Mouse (Mus musculus): ENCODE measurements around the gene Usp8. TPM values are rescaled to one million over a fixed set of nuclear protein-coding genes. Genes with fewer than 3 reads are reported as not detected.

Gene Usp8
- polyA plus RNA-seq (2015; fragmentation: Nextera tagmentation; extraction: Ambion mirVana) = 28.9 and 29.6 TPM in 2 replicates

GRCm38 (mm10) chr2:126706759-126707437 is at the start of gene Usp8:
Gene Usp8, plus strand, starts transcription at chr2:126707328.
- WGBS = 3% methylated on average over 47 of the region's 47 CpGs
- Histone ChIP-seq H3K4me3 (peak within 1 kb of the TSS; percentile 87), H3K9ac (peak within 1 kb of the TSS; percentile 83), H3K4me1 (replicated peaks) (peaks cover 21% of the 10 kb centered on the region), H3K9me3 (no peaks in the 10 kb centered on the region), H3K36me3 (no peaks in the 10 kb centered on the region), H3K4me2 (peak within 1 kb of the TSS; percentile 77), H3K27ac (replicated peaks) (peak within 1 kb of the TSS; percentile 88), H3K27me3 (peaks cover 18% of the 10 kb centered on the region; the same call in 1 of the 2 replicates)
- peak; percentile 100 for ATAC-seq (ENCODE audit: low FRiP score, low read depth)

DNA sequence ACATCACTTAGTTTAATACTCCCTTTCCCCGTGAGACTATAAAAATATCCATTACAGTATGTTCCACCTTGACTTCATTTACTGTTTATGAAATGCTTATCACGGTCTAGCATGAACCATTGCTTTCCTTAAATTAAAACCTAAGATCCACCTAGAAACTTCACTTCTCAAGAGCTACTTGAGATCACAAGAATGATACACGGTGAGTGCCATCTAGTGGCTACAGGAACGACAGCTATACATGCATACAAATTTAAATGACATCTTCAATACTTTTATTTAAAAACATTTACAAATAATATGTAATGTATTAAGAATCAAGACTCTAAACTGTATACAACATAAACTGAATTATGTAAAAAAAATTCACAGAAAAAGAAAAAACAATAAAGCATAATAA is 43.6 kb upstream of the Usp8 start:
- WGBS = 60% methylated on average over 4 of the region's 4 CpGs
- Histone ChIP-seq H3K4me2 (no peak overlapping the region), H3K9me3 (no peaks in the 10 kb centered on the region), H3K27ac (replicated peaks) (no peak overlapping the region), H3K36me3 (no peaks in the 10 kb centered on the region), H3K4me3 (no peak overlapping the region), H3K4me1 (replicated peaks) (no peaks in the 10 kb centered on the region), H3K27me3 (no peaks in the 10 kb centered on the region), H3K9ac (no peak overlapping the region)
- no peak for ATAC-seq (ENCODE audit: low FRiP score, low read depth)

DNA sequence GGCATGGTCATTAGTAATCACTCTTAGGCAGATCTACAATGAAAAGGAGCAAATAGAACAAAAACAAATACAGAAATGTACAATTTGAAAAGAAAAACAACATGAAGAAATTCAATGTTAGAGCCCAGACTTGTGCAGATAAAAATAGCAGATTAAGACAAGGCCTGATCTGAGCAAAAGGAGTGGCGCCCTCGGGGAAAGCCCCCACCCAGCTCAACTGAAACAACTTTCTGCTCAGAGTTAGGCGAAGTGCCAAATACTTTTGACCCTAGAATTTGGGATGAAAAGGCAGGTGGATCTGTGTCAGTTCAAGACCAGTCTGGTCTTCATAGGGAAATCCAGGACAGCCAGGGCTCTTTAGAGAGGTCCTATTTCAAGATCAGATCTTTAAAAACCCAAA is 41.1 kb upstream of the Usp8 start:
- Histone ChIP-seq H3K36me3 (no peaks in the 10 kb centered on the region), H3K4me3 (no peak overlapping the region), H3K4me2 (no peak overlapping the region), H3K27me3 (no peaks in the 10 kb centered on the region), H3K9ac (no peak overlapping the region), H3K27ac (replicated peaks) (no peak overlapping the region), H3K9me3 (no peaks in the 10 kb centered on the region), H3K4me1 (replicated peaks) (no peaks in the 10 kb centered on the region)
- 97% methylated on average over 3 of the region's 3 CpGs for WGBS
- no peak for ATAC-seq (ENCODE audit: low FRiP score, low read depth)

GRCm38 (mm10) chr2:126668621-126669252 is 38.4 kb upstream of the Usp8 start:
- Histone ChIP-seq H3K9me3 (no peaks in the 10 kb centered on the region), H3K4me2 (no peak overlapping the region), H3K4me3 (no peak overlapping the region), H3K27me3 (no peaks in the 10 kb centered on the region), H3K36me3 (no peaks in the 10 kb centered on the region), H3K4me1 (replicated peaks) (peaks cover 21% of the 10 kb centered on the region), H3K27ac (replicated peaks) (no peak overlapping the region), H3K9ac (no peak overlapping the region)
- no peak for ATAC-seq (ENCODE audit: low FRiP score, low read depth)
- 92% methylated on average over 5 of the region's 5 CpGs for WGBS

GRCm38 (mm10) chr2:126673317-126674242 is 33.5 kb upstream of the Usp8 start:
- Histone ChIP-seq H3K4me2 (peak overlapping the region; percentile 83), H3K36me3 (no peaks in the 10 kb centered on the region), H3K4me1 (replicated peaks) (peaks cover 42% of the 10 kb centered on the region), H3K27me3 (no peaks in the 10 kb centered on the region), H3K27ac (replicated peaks) (peak overlapping the region; percentile 100; the same call in 1 of the 2 replicates), H3K9ac (peak overlapping the region; percentile 99), H3K9me3 (no peaks in the 10 kb centered on the region), H3K4me3 (peak overlapping the region; percentile 97)
- WGBS = 63% methylated on average over 13 of the region's 13 CpGs
- no peak for ATAC-seq (ENCODE audit: low FRiP score, low read depth)

- under 1% methylated on average over 75 of the region's 77 CpGs for WGBS
- Histone ChIP-seq H3K4me2 (peak overlapping the region; percentile 83), H3K9ac (peak overlapping the region; percentile 99), H3K4me3 (peak overlapping the region; percentile 97), H3K4me1 (replicated peaks) (peaks cover 42% of the 10 kb centered on the region), H3K36me3 (no peaks in the 10 kb centered on the region), H3K27me3 (no peaks in the 10 kb centered on the region), H3K27ac (replicated peaks) (peak overlapping the region; percentile 100), H3K9me3 (no peaks in the 10 kb centered on the region)
- ATAC-seq (ENCODE audit: low FRiP score, low read depth) = peak; percentile 74
These were observed 32.5 kb upstream of the Usp8 start for GRCm38 (mm10) chr2:126674441-126675168.

DNA sequence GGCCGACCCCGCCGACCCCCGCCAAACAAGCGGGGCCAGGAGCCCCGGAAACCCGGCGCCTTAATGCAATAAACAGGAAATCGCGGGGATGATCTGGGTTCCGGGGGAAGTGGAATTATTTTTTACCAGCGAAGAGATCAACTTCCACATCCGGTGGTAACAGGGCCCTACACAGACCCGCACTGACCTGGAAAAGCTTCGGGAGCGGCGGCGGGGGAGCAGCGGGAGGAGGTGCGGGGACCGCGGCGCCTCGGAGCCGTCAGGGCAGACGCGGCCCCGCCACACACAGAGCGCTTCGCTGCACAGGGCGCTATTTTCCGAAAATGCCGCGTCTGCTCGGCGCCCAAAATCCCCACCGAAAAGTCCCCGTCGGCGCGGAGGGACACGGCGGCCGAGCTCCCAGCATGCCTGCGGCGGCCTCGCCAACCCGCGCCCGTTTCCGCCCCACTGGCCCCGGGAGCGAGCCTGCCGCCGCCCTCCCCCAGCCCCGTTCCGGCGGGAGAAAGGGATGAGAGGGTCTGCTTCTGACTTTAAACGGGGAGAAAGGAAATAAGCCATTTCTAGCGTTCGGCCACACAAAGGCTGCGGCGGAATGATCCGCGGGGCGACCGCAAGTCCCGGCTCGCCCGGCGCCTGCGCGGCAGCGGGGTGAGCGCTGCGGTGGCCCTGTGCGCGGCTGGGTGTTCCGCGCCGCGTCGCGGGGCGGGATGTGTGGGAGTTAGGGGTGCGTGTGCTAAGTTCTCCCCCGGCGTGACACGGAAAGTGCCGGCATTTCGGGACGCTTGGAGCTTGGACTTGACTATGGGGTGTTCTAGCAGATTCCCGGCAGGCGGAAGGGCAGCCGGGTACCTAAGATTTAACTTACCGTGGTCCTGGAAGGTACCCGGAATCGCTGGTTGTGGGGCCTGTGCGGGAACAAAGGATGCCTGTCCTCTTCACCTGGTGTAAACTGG is 31.7 kb upstream of the Usp8 start:
- H3K9ac ChIP-seq = peak overlapping the region; percentile 99
- no peaks in the 10 kb centered on the region for H3K27me3 ChIP-seq
- H3K4me1 ChIP-seq (replicated peaks) = peaks cover 42% of the 10 kb centered on the region
- H3K36me3 ChIP-seq = peaks cover 3% of the 10 kb centered on the region; the same call in 1 of the 2 replicates
- H3K4me3 ChIP-seq = peak overlapping the region; percentile 97
- H3K9me3 ChIP-seq = no peaks in the 10 kb centered on the region
- peak overlapping the region; percentile 83 for H3K4me2 ChIP-seq
- WGBS = under 1% methylated on average over 82 of the region's 99 CpGs
- H3K27ac ChIP-seq (replicated peaks) = peak overlapping the region; percentile 100
- ATAC-seq (ENCODE audit: low FRiP score, low read depth) = peak; percentile 95

DNA sequence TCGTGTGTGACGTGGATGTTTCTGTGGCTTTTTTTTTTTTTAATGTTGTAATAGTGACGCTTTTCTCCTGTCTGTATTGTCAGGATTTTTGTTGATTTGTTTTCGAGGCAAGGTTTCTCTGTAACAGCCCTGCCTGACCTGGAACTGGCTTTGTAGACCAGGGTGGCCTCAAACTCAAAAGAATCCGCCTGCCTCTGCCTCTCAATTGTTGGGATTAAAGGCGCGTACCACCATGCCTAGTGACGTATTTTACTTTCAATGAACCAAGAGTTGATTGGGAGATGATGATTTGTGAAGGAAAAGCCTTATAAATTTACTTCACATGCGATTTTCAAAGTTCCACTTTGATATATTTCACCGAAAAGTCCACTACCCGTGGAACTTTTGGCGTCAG is 31.0 kb upstream of the Usp8 start, which contains the start of gene Gabpb1:
TSS of gene Gabpb1 (minus strand) at position 216 of the 394 bp plus-strand sequence.
- no peaks in the 10 kb centered on the region for H3K9me3 ChIP-seq
- H3K9ac ChIP-seq = peak within 1 kb of the TSS; percentile 99
- H3K4me1 ChIP-seq (replicated peaks) = peaks cover 42% of the 10 kb centered on the region
- peak within 1 kb of the TSS; percentile 100 for H3K27ac ChIP-seq (replicated peaks)
- H3K4me3 ChIP-seq = peak within 1 kb of the TSS; percentile 97
- H3K36me3 ChIP-seq = peaks cover 5% of the 10 kb centered on the region; the same call in 1 of the 2 replicates
- WGBS = 25% methylated on average over 12 of the region's 12 CpGs
- peak within 1 kb of the TSS; percentile 83 for H3K4me2 ChIP-seq
- ATAC-seq (ENCODE audit: low FRiP score, low read depth) = no peak
- no peaks in the 10 kb centered on the region for H3K27me3 ChIP-seq

DNA sequence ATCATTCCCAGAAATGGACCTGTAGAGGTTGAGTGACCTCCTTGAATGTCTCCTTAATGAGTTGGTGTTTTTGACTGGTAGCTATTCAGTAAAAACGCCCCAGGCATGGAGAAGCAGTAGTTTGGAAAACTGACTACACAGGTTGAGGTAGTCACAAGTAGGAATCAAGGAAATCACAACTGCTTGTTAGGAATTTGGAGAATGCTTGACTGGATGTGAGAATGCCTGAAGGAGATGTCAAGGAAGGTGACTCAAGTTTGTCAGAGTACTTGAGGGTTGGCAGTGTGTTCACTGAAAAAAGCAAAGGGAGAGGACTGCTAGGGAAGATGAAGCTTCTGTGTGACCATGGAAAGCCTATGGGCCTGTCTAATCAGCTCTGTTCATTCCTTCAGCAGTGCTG is 29.8 kb upstream of the Usp8 start:
- WGBS = 95% methylated on average over 1 of the region's 1 CpGs
- H3K27ac ChIP-seq (replicated peaks) = no peak overlapping the region
- no peak overlapping the region for H3K9ac ChIP-seq
- H3K36me3 ChIP-seq = peaks cover 5% of the 10 kb centered on the region; the same call in 1 of the 2 replicates
- H3K27me3 ChIP-seq = no peaks in the 10 kb centered on the region
- no peak for ATAC-seq (ENCODE audit: low FRiP score, low read depth)
- no peak overlapping the region for H3K4me3 ChIP-seq
- H3K4me1 ChIP-seq (replicated peaks) = peaks cover 37% of the 10 kb centered on the region
- no peak overlapping the region for H3K4me2 ChIP-seq
- no peaks in the 10 kb centered on the region for H3K9me3 ChIP-seq

DNA sequence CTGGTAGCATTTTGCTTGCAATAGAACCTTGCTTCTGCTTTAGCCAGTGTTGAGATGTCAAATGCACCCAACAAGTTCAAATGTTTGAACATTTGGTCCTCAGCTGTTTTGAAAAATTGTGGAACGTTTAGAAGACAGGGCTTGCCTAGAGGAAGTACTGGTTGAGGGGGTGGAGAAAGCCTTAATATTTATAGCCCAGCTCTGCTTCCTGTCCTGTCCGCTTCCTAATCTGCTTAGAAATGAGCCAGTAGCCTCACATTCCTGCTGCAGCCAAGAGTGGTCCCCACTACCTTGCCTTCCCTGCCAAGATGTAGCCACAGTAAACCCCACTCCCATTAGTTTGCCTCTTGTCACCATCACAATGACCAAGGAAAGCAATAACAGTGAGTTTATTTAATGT is 24.8 kb upstream of the Usp8 start:
- no peak overlapping the region for H3K4me2 ChIP-seq
- 89% methylated on average over 2 of the region's 2 CpGs for WGBS
- peaks cover 8% of the 10 kb centered on the region; the same call in 1 of the 2 replicates for H3K36me3 ChIP-seq
- no peak overlapping the region for H3K4me3 ChIP-seq
- H3K9ac ChIP-seq = no peak overlapping the region
- H3K9me3 ChIP-seq = no peaks in the 10 kb centered on the region
- peaks cover 7% of the 10 kb centered on the region; the same call in 1 of the 2 replicates for H3K4me1 ChIP-seq (replicated peaks)
- H3K27me3 ChIP-seq = no peaks in the 10 kb centered on the region
- ATAC-seq (ENCODE audit: low FRiP score, low read depth) = no peak
- no peak overlapping the region for H3K27ac ChIP-seq (replicated peaks)
